Mouse (Mus musculus) forebrain, embryonic 12.5 days (tissue): Measurements from ENCODE around the gene Larp4. TPM values are rescaled to one million over a fixed set of nuclear protein-coding genes. Genes with fewer than 3 reads are reported as not detected.

Experiments
- ATAC-seq: fragments of 200-750 bp; cut with Nextera tagmentation; 2 replicates; pipeline ENCODE4 v1.8.0; 2017; ENCODE audit warnings: moderate TSS enrichment; ENCODE audit not compliant: low FRiP score
- H3K27ac ChIP-seq: fragments of 300-500 bp; sonication (generic); 2 replicates; pipeline ENCODE4 v1.5.1; 2016; ENCODE audit warnings: mild to moderate bottlenecking
- H3K27me3 ChIP-seq: fragments of 300-500 bp; sonication (generic); 2 replicates; pipeline ENCODE4 v1.6.1; 2016; ENCODE audit warnings: mild to moderate bottlenecking
- H3K36me3 ChIP-seq: fragments of 300-500 bp; sonication (generic); replicated peaks from 2 replicates; pipeline ENCODE4 v1.6.1; 2016; ENCODE audit warnings: mild to moderate bottlenecking
- H3K4me1 ChIP-seq: fragments of 300-500 bp; sonication (generic); 2 replicates; pipeline ENCODE4 v1.6.1; 2016
- H3K4me2 ChIP-seq: fragments of 300-500 bp; sonication (generic); 2 replicates; pipeline ENCODE4 v1.6.1; 2016; ENCODE audit warnings: mild to moderate bottlenecking, moderate library complexity
- H3K4me3 ChIP-seq: fragments of 300-500 bp; sonication (generic); replicated peaks from 2 replicates; pipeline ENCODE4 v1.5.1; 2016; ENCODE audit warnings: mild to moderate bottlenecking
- H3K9ac ChIP-seq: fragments of 300-500 bp; sonication (generic); 2 replicates; pipeline ENCODE4 v1.6.1; 2016; ENCODE audit warnings: mild to moderate bottlenecking
- H3K9me3 ChIP-seq: fragments of 300-500 bp; sonication (generic); 2 replicates; pipeline ENCODE4 v1.6.1; 2016
- WGBS: fragments of 180-500 bp; shearing (Covaris S2); methylation state at CpG from one replicate; pipeline ENCODE4 v1.1.7; 2016; 5-methylcytosine and 5-hydroxymethylcytosine counted together
- polyA plus RNA-seq: library from polyadenylated mRNA; unstranded; fragments of >200 nt; fragmentation: Nextera tagmentation; extraction: Ambion mirVana; gene quantifications from 2 replicates; pipeline ENCODE4 v1.2.1, GENCODE M21; 2016

The Larp4 gene
- polyA plus RNA-seq, 1 experiment from 2014 or later = 41.5 TPM

GRCm38 (mm10) chr15:100022923-100023322 lies 53.1 kb downstream of the Larp4 start:
- Histone ChIP-seq H3K4me3 (no peak overlapping the region), H3K4me1 (no peaks in the 10 kb centered on the region), H3K27ac (no peak overlapping the region), H3K36me3 (0 out of 2 replicates have a peak, but pooled peaks cover 3% of the 10 kb centered on the region), H3K27me3 (no peaks in the 10 kb centered on the region), H3K9me3 (no peaks in the 10 kb centered on the region), H3K9ac (no peak overlapping the region), H3K4me2 (no peak overlapping the region)
- ATAC-seq = no peak
- WGBS = 28% methylated on average over 5 of the region's 5 CpGs

DNA sequence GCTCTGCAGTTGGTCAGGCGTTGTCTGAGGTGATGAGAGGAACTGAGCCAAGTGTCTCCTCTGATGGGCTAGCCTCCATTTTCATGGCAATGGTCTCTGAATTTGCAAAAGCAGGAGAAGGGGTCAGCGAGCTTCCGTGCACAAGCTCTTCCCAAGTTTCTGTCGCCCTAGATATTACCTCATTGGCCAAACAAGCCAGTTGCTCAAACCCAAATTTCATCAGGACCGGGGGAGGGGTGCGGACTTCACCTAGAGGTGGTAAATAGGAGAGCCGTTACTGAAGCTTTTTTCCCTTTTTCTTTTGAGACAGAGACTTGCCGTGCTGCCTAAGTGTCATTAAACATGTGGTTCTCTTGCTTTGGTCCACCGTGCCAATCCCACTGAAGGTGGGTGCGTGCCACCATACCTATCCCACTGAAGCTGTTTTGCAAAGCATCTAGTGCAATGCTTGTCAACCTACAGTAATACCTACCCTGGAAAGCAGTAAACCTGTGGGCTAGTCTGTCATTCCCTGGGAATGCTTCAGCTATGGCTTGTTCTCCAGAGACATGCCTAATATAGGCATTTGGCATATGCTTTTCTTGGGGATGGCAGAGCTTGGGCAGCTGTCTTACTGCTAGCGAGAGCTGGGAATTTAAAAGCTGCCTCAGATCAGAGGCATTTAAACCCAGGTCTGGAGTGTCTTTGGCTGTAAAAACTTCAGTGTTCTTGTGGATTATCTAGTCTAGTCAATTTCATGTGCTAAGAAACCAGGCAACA lies 55.4 kb downstream of the Larp4 start:
- Histone ChIP-seq H3K4me3 (no peak overlapping the region), H3K4me1 (no peaks in the 10 kb centered on the region), H3K4me2 (no peak overlapping the region), H3K27ac (no peak overlapping the region), H3K9me3 (no peaks in the 10 kb centered on the region), H3K9ac (no peak overlapping the region), H3K36me3 (0 out of 2 replicates have a peak, but pooled peaks cover 3% of the 10 kb centered on the region), H3K27me3 (no peaks in the 10 kb centered on the region)
- 82% methylated on average over 11 of the region's 11 CpGs for WGBS
- ATAC-seq = no peak

GRCm38 (mm10) chr15:100028133-100028532 lies 58.3 kb downstream of the Larp4 start:
- 82% methylated on average over 2 of the region's 2 CpGs for WGBS
- H3K4me2 ChIP-seq = no peak overlapping the region

DNA sequence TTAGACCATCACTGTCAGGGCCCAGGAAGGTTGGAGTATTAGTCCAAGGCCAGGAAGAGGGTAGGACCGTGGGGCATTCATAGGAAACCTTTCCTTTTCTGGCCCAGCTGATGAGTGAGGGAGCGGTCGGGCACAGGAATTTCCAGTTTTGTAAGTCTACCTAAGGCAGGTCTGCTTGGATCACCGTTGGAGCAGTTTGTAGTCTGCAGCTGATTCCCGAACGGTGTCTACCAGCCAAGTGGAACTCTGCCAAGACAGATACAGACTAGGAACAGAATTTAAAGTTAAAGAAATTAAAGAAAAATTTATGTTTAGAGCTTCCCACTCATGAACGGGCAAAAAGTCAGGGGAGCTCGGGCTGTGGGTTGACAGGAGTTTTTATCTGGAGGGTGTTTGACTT lies 59.6 kb downstream of the Larp4 start:
- H3K9me3 ChIP-seq = no peaks in the 10 kb centered on the region
- H3K27ac ChIP-seq = no peak overlapping the region
- no peak for ATAC-seq
- no peaks in the 10 kb centered on the region for H3K27me3 ChIP-seq
- H3K4me3 ChIP-seq = no peak overlapping the region
- no peak overlapping the region for H3K4me2 ChIP-seq
- no peak overlapping the region for H3K9ac ChIP-seq
- no peaks in the 10 kb centered on the region for H3K4me1 ChIP-seq
- WGBS = 85% methylated on average over 8 of the region's 8 CpGs
- H3K36me3 ChIP-seq = no peaks in the 10 kb centered on the region

More at GRCm38 (mm10) chr15:100028133-100028532, 58.3 kb downstream of the Larp4 start:
- Histone ChIP-seq H3K36me3 (no peaks in the 10 kb centered on the region), H3K27ac (no peak overlapping the region), H3K4me1 (no peaks in the 10 kb centered on the region), H3K9me3 (no peaks in the 10 kb centered on the region), H3K9ac (no peak overlapping the region), H3K27me3 (no peaks in the 10 kb centered on the region), H3K4me3 (no peak overlapping the region)
- ATAC-seq = no peak

- 81% methylated on average over 2 of the region's 2 CpGs for WGBS
- Histone ChIP-seq H3K4me1 (no peaks in the 10 kb centered on the region), H3K27ac (no peak overlapping the region), H3K4me2 (no peak overlapping the region), H3K9me3 (no peaks in the 10 kb centered on the region), H3K9ac (no peak overlapping the region), H3K4me3 (no peak overlapping the region), H3K36me3 (no peaks in the 10 kb centered on the region), H3K27me3 (no peaks in the 10 kb centered on the region)
- no peak for ATAC-seq
These were observed 60.0 kb downstream of the Larp4 start for GRCm38 (mm10) chr15:100029900-100030299.

- H3K4me3 ChIP-seq = no peak overlapping the region
- 95% methylated on average over 3 of the region's 3 CpGs for WGBS
- H3K36me3 ChIP-seq = no peaks in the 10 kb centered on the region
- ATAC-seq = no peak
- H3K27ac ChIP-seq = no peak overlapping the region
- no peak overlapping the region for H3K9ac ChIP-seq
- H3K9me3 ChIP-seq = no peaks in the 10 kb centered on the region
- H3K27me3 ChIP-seq = no peaks in the 10 kb centered on the region
- no peaks in the 10 kb centered on the region for H3K4me1 ChIP-seq
- H3K4me2 ChIP-seq = no peak overlapping the region
These were observed 62.7 kb downstream of the Larp4 start for GRCm38 (mm10) chr15:100032546-100032945.

DNA sequence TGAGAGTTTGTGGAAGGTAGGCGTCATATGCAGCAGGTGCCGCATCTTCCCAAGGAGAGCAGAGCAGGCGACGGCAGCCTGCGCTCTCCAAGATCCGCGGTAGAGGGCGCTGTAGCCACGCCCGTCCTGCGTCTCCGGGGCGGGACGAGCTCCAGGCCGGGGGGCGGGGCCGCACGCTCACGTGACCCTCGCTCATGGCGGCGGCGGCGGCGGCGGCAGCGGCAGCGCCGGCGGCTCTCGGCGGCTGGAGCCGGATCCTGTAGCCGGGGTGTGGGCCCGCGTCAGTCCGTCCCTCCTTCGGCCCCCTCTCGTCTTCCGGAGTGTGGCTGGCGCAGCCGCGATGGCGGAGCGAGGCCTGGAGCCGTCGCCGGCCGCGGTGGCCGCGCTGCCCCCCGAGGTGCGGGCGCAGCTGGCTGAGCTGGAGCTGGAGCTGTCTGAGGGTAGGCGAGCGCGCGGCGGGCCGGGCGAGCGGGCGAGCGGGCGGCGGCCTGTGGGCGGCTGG lies 68.7 kb downstream of the Larp4 start, which contains the start of gene Dip2b:
Gene Dip2b, plus strand, starts transcription at position 195 of the 502 bp plus-strand sequence.
- WGBS = under 1% methylated on average over 62 of the region's 68 CpGs
- Histone ChIP-seq H3K4me2 (peak within 1 kb of the TSS; percentile 58), H3K9ac (peak within 1 kb of the TSS; percentile 96), H3K4me1 (peaks cover 25% of the 10 kb centered on the region), H3K4me3 (peak within 1 kb of the TSS; percentile 94), H3K27ac (peak within 1 kb of the TSS; percentile 99), H3K9me3 (no peaks in the 10 kb centered on the region), H3K27me3 (peaks cover 4% of the 10 kb centered on the region; the same call in 1 of the 2 replicates), H3K36me3 (no peaks in the 10 kb centered on the region)
- ATAC-seq = peak; percentile 90

DNA sequence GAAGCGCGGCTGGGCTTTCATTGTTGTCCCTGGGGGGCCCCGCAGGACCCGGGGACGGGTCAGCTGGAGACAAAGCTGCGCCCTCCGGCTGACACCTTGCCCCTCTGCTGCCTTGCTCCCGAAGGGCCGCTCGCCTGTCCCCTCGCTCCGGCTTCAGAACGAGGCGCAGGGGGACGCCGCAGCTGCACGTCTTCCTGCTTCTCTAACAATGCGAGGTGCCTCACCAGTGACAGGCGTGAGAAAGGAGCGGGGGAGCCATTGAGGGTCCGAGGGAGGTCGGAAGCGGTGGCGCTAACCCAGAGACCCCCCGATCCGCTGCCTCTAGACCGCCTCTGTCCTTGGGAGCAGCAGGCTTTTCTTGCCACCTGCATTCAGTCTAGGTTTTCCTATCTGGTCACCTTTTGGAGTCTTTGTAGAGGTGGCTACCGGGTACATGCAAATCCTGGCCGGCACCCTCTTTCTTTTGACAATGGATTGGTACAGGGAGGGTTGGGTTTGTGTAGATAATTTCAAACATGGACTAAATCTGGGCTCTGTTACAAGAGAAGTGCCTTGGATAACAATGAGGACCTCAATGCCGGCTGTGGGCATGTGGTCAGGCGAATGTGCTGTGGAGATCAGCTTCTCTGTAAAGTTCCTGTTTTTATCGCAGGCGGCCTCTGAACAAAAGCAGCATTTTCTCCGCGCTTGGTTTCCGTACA lies 69.3 kb downstream of the Larp4 start:
- peak; percentile 74 for ATAC-seq
- Histone ChIP-seq H3K27me3 (peaks cover 4% of the 10 kb centered on the region; the same call in 1 of the 2 replicates), H3K4me3 (peak overlapping the region; percentile 94), H3K9ac (peak overlapping the region; percentile 96), H3K9me3 (no peaks in the 10 kb centered on the region), H3K36me3 (no peaks in the 10 kb centered on the region), H3K27ac (peak overlapping the region; percentile 99), H3K4me2 (peak overlapping the region; percentile 58), H3K4me1 (peaks cover 25% of the 10 kb centered on the region)
- WGBS = under 1% methylated on average over 36 of the region's 36 CpGs

DNA sequence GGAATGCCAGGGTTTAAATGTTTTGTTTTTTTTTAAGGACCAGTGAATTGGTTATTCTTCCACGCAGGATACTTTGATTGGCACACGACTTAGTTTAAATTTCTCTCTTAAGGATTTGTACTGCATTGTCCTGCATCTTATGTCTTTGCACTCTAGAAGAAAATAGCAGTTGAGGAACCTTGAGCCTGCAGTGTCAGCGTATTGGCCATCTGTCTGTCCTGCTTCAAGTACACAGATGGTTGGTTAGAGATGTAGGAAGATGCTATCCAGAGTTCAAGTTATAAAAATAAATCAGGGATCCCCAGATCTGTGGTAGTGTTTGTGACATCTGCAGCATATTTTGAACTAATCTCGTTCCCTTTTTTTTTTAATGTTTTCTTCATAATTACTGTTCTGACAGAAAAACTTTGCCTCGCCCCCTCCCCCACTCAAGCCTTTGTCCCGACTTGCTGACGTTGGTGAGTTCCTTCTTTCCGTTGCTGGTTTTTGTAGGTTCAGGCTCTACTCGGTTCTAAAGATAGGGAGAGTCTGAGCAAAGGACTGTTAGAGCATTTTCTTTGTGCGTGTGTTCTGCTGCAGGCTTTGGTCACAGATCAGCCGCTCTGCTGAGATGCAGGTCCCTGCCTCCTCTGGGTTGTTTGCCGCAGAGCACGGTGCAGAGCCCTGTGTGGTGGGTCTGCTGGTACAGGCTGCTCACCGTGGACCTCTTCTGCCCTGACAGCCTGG lies 70.8 kb downstream of the Larp4 start:
- ATAC-seq = no peak
- peak overlapping the region; percentile 56; the same call in 1 of the 2 replicates for H3K27ac ChIP-seq
- peaks cover 34% of the 10 kb centered on the region for H3K4me1 ChIP-seq
- no peaks in the 10 kb centered on the region for H3K36me3 ChIP-seq
- peak overlapping the region; percentile 36; the same call in 1 of the 2 replicates for H3K9ac ChIP-seq
- no peaks in the 10 kb centered on the region for H3K9me3 ChIP-seq
- peak overlapping the region; percentile 94 for H3K4me3 ChIP-seq
- H3K27me3 ChIP-seq = peaks cover 4% of the 10 kb centered on the region; the same call in 1 of the 2 replicates
- 25% methylated on average over 14 of the region's 14 CpGs for WGBS
- H3K4me2 ChIP-seq = peak overlapping the region; percentile 58

- no peaks in the 10 kb centered on the region for H3K36me3 ChIP-seq
- peak overlapping the region; percentile 94 for H3K4me3 ChIP-seq
- no peak for ATAC-seq
- H3K4me2 ChIP-seq = peak overlapping the region; percentile 58
- H3K27me3 ChIP-seq = peaks cover 4% of the 10 kb centered on the region; the same call in 1 of the 2 replicates
- 34% methylated on average over 10 of the region's 10 CpGs for WGBS
- H3K4me1 ChIP-seq = peaks cover 41% of the 10 kb centered on the region
- H3K27ac ChIP-seq = peak overlapping the region; percentile 56; the same call in 1 of the 2 replicates
- peak overlapping the region; percentile 36; the same call in 1 of the 2 replicates for H3K9ac ChIP-seq
- no peaks in the 10 kb centered on the region for H3K9me3 ChIP-seq
These were observed 71.6 kb downstream of the Larp4 start for GRCm38 (mm10) chr15:100041267-100042047.

GRCm38 (mm10) chr15:100042048-100042400 lies 72.2 kb downstream of the Larp4 start:
- no peak overlapping the region for H3K27ac ChIP-seq
- H3K4me2 ChIP-seq = peak overlapping the region; percentile 58
- 86% methylated on average over 9 of the region's 9 CpGs for WGBS
- peaks cover 5% of the 10 kb centered on the region for H3K36me3 ChIP-seq
- H3K9ac ChIP-seq = no peak overlapping the region
- H3K4me1 ChIP-seq = peaks cover 44% of the 10 kb centered on the region
- no peak overlapping the region for H3K4me3 ChIP-seq
- peaks cover 4% of the 10 kb centered on the region; the same call in 1 of the 2 replicates for H3K27me3 ChIP-seq
- no peak for ATAC-seq
- no peaks in the 10 kb centered on the region for H3K9me3 ChIP-seq
